Mouse (Mus musculus) kidney, adult 9 months (tissue): Measurements from ENCODE around the gene Fmnl3.

Source experiments
- DNase-seq: peaks from one replicate; pipeline ENCODE4 v3.0.0; 2022

Fmnl3 gene

DNA sequence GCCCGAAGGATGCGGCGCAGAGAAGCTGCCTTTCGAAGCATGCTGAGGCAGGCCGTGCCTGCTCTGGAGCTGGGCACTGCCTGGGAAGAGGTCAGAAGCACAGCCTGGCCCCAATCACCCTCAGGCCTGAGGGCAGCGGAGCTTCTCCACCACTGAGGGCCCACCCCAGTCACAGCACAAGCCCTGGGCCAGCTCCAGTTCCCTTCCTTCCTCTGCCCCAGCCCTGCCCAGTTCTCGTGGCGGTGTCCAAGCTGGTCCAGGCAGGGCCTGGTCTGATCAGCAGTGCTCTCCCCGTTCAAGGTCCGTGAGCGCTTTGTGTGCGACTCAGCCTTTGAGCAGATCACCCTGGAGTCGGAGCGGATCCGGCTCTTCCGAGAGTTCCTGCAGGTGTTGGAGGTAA, 55.4 kb downstream of the Fmnl3 start:
- DNase-seq: no peak

DNA sequence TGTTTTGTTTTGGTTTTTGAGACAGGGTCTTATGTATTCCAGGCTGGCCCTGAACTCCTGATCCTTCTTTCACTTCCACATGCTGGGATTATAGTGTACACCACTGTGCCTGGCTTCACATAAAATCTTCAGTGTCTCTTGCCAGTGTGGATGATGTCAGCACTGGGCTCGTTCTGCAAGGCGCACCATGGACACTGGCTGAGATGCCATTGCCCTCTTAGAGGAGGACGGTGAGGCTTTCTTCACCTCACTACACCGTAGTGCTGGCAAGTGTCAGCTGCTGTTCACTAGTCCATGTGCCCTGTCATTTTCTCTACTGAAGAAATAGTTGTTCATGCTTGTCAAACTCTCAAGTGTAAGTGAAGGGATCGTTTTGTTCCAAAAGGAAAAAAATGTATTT, 59.7 kb downstream of the Fmnl3 start:
- DNase-seq: no peak

DNA sequence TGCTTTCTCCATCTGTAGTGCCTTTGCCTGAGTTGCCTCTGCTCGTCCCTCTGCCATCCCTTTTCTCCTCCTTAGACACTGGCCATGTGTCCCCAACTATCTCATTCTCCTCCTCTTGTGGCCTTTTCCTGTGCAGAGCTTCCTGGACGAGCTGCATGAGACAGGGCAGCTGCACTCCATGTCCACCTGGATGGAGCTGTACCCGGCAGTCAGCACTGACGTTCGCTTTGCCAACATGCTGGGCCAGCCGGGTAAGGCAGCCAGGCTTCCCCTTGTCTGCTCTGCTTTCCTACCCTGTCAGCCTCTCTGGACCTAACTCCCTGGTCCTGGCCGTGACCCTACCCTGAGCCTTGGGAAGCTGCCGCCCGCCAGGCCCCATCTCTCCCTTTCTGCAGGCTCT, 60.7 kb downstream of the Fmnl3 start:
- no peak for DNase-seq

DNA sequence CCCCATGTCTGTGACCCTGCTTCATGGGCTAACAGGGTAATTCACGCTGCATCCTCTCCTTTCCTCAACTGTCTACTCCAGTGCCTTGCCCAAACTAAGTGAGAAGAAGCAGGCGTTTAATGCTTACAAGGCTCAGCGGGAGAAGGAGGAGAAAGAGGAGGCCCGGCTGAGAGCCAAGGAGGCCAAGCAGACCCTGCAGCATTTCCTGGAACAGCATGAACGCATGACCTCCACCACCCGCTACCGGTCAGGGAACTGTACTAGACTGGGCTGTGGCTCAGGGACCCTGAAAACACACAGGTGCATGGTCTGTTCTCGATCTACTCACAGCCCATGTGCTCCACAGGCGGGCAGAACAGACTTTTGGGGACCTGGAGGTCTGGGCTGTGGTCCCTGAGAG, 62.8 kb downstream of the Fmnl3 start:
- peak; percentile 10 for DNase-seq

DNA sequence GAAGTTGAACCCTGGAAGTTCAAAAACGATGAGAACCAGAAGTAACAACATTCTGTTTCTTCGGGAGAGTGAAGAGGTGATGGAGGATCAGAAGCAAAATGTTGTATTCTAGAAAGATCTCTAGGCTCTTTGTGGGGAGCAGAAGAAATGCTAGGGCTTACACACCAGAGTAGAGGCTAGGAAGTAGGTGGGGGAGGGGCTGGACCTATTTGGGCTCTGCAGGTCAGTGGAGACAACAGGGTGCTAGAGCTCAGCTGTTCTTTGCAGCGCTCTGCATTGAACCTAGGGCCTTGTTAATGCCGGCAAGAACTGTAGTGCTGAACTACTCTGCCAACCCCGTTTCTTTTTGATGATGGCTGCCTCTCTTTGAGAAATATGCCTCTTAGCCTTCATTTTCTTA, 74.1 kb downstream of the Fmnl3 start:
- peak; percentile 19 for DNase-seq

DNA sequence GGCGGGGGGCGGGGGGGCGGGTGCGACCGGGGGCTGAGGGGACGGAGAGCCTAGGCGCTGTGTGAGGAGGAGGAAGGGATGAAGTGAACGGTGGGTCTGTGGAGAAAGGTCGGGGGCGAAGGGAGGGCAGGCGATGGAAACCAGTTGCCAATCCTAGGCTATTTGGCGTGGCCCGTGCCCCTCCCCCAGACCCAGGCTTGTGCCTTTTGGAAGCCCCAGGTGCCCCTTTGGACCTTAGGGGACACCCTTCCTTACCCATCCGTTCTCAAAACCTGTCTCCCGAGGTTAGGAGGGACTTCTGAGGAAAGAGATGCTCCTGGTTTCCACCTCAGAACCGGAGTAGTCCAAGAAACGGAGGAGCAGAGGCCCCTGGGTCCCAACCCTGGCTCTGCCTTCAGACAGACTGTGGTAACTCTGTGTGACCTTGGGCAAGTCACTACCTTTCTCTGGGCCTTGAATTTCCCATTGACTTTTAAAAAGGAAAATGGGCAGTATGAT, 74.7 kb downstream of the Fmnl3 start, which contains the start of gene Fam186b:
Gene Fam186b (minus strand): TSS at position 405 of the 498 bp plus-strand sequence.
- DNase-seq: peak; percentile 47

DNA sequence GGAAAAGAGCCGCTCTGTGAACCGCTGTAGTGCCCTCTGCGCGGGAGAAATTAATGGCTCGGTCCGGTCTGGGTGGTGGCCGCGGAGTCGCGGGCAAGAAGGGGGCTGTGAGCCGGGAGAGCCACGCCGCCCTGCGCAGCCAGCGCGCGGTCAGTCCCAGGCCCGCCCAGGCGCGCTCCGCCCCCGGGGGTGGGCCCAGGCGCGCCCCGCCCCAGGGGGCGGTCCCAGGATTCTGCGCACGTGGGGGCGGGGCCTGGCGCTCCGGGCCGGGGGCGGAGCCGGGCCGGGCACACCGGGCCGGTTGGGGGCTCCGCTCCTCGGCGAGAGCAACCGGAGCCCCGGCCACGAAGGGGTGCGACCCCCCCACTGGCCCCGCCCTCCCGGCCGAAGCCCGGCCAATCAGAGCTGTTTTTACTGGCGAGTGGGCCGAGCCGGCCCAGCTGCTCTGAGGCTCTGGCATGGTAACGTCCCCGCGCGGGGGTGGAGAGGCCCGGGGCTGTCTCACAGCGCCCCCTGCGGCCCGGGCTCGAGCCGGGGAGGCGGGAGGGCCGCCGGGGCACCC, 75.4 kb downstream of the Fmnl3 start, which contains the start of gene Prpf40b:
Gene Prpf40b (plus strand): TSS at position 275 of the 562 bp plus-strand sequence.
- peak; percentile 95 for DNase-seq

DNA sequence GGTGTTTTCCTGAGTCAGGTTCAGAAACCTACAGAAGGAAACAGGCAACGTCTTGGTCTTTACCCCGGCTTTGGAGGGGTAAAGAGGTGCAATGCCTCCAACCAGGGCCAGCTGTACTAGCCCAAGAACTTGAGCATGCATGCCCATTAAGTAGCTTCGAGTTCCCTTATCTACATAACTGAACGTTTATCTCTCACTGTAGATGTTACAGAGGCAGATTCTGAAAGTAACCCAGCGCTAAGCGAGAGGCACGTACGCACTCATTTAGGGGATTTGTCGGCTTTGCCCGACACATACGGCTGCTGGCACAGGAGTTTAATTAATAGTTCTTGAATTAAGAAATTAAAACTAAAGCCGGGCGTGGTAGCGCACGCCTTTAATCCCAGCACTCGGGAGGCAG, 76.0 kb downstream of the Fmnl3 start:
- no peak for DNase-seq

DNA sequence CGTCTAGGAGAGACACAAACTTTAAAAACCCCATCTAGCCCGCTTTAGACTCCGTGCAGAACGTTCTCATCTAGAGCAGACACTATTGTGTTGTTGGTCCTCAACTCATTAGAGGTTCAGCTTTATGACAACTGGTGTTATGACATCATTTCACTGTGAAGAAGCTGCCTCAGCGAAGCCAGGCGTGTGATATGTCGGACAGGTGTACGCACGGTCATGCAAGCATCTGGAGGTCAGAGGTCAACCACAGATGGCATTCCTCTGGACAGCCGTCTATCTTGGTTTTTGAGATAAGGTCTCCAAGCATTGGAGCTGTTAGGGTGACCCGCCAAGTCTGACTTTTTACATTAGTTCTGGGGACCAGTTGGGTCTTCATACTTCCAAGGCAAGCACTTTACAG, 79.7 kb downstream of the Fmnl3 start:
- DNase-seq: no peak

DNA sequence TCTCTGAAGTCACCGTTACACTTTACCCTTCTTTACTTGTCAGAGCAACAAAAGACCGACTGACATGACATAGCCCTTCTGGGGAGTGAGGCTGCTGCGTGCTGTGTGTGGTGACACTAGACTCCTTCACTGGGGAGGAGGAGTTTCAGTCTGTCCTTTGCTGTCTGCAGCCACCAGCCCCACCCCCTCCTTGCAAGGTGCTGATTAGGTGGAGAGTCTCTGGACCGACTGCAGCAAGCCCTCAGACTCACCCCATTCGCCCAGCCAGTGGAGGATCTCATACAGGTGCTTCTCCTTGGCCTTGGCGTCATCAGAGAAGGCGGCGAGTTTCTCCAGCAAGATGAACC, 85.1 kb downstream of the Fmnl3 start:
- no peak for DNase-seq

DNA sequence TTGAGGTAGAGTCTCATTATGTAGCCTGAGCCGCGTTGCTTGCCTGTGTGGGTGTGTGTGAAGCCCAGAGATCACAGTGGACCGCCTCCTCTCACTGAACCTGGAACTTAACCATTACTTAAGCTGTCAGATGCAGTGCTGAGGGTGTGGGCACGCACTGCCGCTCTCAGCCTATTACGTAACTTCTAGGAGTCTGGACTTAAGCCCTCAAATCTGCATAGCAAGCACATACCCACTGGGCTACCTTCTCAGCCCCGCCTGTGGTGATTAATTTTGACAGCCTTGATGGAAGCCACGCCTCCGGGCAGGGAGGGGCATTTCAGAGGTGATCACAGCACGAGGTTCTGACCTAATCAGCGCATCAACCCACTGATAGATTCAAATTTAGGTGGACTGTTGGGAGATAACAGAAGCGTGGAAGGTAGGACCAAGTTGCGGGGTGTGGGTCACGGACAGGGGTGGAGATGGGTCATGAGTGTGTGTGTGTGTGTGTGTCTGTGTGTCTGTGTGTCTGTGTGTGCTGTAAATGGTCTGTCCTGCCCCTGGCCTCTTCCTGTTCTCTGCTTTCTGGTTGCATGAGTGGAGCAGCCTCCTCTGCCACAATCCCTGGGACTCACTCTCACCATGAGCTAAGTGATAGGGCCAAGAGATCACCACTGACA, 85.6 kb downstream of the Fmnl3 start:
- peak; percentile 94 for DNase-seq

DNA sequence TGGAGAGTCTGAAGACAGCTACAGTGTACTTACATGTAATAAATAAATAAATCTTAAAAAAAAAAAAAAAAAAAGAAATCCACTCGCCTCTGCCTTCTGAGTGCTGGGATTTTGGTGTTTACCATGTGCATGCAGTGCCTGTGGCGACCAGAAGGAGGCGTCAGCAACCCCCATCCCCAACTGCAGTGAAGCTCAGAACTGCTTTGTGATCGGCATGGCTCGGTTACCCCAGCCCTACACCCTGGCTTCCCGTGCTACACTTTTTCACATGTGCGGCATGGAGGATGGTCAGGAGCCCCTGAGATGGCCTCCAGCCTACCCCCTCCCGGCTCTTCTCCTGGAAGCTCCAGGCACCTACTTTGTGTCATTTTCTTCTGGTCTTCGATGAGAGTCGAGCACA, 86.8 kb downstream of the Fmnl3 start:
- no peak for DNase-seq

DNA sequence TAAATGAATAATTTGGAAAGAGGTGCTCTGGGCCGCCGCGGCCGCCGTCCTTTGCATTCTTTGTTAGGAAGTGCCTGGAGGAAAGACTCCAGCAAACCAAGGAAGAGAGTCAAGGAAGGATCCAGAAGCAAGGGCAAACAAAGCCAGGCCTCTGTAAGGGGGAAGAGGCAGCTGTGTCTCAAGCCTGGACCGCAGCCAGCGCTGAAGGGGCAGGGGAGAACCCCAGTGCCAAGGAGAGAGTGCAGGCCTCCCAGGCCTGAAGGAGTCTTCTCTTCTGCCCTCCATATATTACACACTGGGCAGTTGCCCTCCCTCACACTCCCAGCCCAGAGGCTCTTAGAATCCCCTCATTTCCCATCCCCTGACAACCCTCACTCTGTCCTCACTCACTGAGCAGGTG, 92.0 kb downstream of the Fmnl3 start:
- DNase-seq: no peak

DNA sequence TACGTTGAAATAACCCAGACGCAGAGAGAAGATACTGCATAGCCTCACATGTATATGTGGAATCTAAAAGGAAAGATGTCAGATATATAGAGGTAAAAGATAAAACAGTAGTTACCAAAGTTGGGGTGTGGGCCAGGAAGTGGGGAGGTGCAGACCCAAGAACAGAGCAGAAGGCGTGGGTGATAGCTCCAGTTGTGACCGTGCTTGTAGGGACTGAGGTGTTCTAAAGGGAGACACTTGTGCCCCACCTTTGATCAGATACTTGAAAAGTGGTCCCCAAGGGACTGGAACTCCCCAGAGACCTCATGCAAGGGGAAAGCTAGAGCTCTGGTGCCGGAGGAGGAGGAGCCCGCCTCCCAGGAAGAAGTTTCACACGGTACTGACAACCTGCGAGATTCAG, 94.2 kb downstream of the Fmnl3 start:
- no peak for DNase-seq
